Mouse (Mus musculus) hindbrain, embryonic 11.5 days (tissue): ENCODE results near the gene Nmur1. TPM values are rescaled to one million over a fixed set of nuclear protein-coding genes. Genes with fewer than 3 reads are reported as not detected.

Experiments
- ATAC-seq: fragments of 200-750 bp; cut with Nextera tagmentation; 2 replicates; pipeline ENCODE4 v1.8.0; 2017; ENCODE audit warnings: mild to moderate bottlenecking, moderate TSS enrichment, moderate library complexity; ENCODE audit not compliant: low FRiP score
- DNase-seq: peaks from one replicate; pipeline ENCODE4 v3.0.0-alpha.2; 2015; ENCODE audit warnings: low spot score
- H3K27ac ChIP-seq: fragments of 300-500 bp; sonication (generic); 2 replicates; pipeline ENCODE4 v1.5.1; 2014; ENCODE audit warnings: mild to moderate bottlenecking, low read depth, low read length
- H3K27me3 ChIP-seq: fragments of 300-500 bp; sonication (generic); 2 replicates; pipeline ENCODE4 v1.6.1; 2014; ENCODE audit warnings: mild to moderate bottlenecking, low read length, moderate library complexity, mixed read lengths; ENCODE audit not compliant: control insufficient read depth, insufficient read depth
- H3K36me3 ChIP-seq: fragments of 300-500 bp; sonication (generic); 2 replicates; pipeline ENCODE4 v1.6.1; 2014; ENCODE audit warnings: mild to moderate bottlenecking, low read length, moderate library complexity, mixed read lengths; ENCODE audit not compliant: control insufficient read depth, insufficient read depth
- H3K4me1 ChIP-seq: fragments of 300-500 bp; sonication (generic); replicated peaks from 2 replicates; pipeline ENCODE4 v1.6.1; 2014; ENCODE audit warnings: low read length, mixed read lengths; ENCODE audit not compliant: control insufficient read depth, insufficient read depth
- H3K4me2 ChIP-seq: fragments of 300-500 bp; sonication (generic); replicated peaks from 2 replicates; pipeline ENCODE4 v1.6.1; 2014; ENCODE audit warnings: mild to moderate bottlenecking, low read depth, low read length
- H3K4me3 ChIP-seq: fragments of 300-500 bp; sonication (generic); 2 replicates; pipeline ENCODE4 v1.5.1; 2014; ENCODE audit warnings: low read depth, low read length
- H3K9ac ChIP-seq: fragments of 300-500 bp; sonication (generic); 2 replicates; pipeline ENCODE4 v1.6.1; 2014; ENCODE audit warnings: low read depth, low read length
- H3K9me3 ChIP-seq: fragments of 300-500 bp; sonication (generic); 2 replicates; pipeline ENCODE4 v1.6.1; 2016; ENCODE audit warnings: low read length; ENCODE audit not compliant: control insufficient read depth
- WGBS: fragments of 180-500 bp; shearing (Covaris S2); extraction: QIAGEN DNeasy Blood & Tissue Kit; methylation state at CpG from one replicate; pipeline ENCODE4 v1.1.7; 2014; 5-methylcytosine and 5-hydroxymethylcytosine counted together
- polyA plus RNA-seq: library from polyadenylated mRNA; unstranded; fragments of >200 nt; fragmentation: Nextera tagmentation; extraction: Ambion mirVana; gene quantifications from 2 replicates; pipeline ENCODE4 v1.2.1, GENCODE M21; 2014

Gene Nmur1
- polyA plus RNA-seq, 1 experiment from 2014 or later = not detected

DNA sequence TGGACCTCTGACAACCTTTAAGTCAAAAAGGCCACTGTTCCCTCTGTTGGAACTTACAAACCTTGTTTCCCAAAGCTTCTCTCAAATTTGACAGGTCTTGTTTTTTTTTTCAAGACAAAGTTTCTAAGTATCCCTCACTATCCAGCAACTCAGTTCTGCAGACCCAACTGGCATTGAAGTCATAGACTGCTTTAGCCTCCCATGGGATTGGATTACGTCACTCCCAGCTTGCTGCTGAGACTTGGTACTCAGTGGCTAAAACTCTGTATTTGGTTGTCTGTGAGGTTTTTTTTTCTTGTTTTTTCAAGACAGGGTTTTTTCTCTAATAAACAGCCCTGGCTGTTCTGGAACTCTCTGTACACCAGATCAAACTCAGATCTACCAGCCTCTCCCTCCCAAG is 76.3 kb downstream of the Nmur1 start:
- no peaks in the 10 kb centered on the region for H3K4me1 ChIP-seq
- H3K9me3 ChIP-seq = no peaks in the 10 kb centered on the region
- no peak overlapping the region for H3K9ac ChIP-seq
- DNase-seq (no peak), ATAC-seq (no peak)
- H3K36me3 ChIP-seq = peaks cover 17% of the 10 kb centered on the region
- no peak overlapping the region for H3K27ac ChIP-seq
- H3K4me2 ChIP-seq = no peak overlapping the region
- 82% methylated on average over 1 of the region's 1 CpGs for WGBS
- no peak overlapping the region for H3K4me3 ChIP-seq
- no peaks in the 10 kb centered on the region for H3K27me3 ChIP-seq

DNA sequence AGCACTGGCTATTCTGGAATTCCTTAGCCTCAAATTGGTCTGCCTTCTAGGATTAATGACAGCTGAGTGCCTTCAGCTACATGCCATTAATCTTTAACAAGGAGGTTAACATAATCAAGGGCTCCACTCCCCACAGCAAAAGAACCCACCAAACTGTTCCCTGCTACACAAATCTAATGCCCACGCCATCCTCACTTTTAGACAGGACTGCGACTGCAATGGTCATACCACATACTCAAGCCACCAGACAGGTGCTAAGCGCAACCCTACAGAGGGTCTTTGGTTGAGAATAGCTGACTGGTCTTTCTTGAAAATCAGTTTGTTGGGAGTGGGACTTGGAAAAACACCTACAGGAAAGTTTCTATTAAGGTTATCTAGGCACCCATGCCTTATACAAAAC is 76.8 kb downstream of the Nmur1 start:
- Histone ChIP-seq H3K36me3 (peaks cover 17% of the 10 kb centered on the region), H3K9ac (no peak overlapping the region), H3K27me3 (no peaks in the 10 kb centered on the region), H3K27ac (no peak overlapping the region), H3K4me2 (no peak overlapping the region), H3K4me1 (no peaks in the 10 kb centered on the region), H3K9me3 (no peaks in the 10 kb centered on the region), H3K4me3 (no peak overlapping the region)
- WGBS = 93% methylated on average over 3 of the region's 3 CpGs
- no peak for DNase-seq
- ATAC-seq = no peak

DNA sequence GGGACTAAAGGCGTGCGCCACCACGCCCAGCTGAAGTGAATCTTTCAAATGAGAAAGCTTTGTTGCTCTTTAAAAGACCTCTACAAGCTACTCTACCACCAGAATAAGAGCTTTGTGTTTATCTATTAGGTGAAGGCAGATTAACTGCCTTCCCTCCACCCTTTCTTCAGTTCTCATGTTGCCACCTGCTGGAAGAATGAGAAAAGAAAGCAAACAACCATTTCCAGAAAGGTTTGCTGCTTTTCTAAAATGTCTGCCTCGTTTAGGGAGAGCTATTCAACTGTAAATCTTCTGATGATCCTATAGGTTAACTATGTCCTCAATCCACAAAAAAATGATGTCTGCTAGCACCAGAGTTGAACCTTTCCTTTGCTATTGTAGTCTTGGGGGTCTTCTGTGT is 77.2 kb downstream of the Nmur1 start:
- H3K4me1 ChIP-seq = no peaks in the 10 kb centered on the region
- H3K4me2 ChIP-seq = no peak overlapping the region
- 78% methylated on average over 4 of the region's 4 CpGs for WGBS
- ATAC-seq = no peak
- DNase-seq = no peak
- no peak overlapping the region for H3K27ac ChIP-seq
- no peaks in the 10 kb centered on the region for H3K9me3 ChIP-seq
- no peak overlapping the region for H3K4me3 ChIP-seq
- peaks cover 17% of the 10 kb centered on the region for H3K36me3 ChIP-seq
- H3K27me3 ChIP-seq = no peaks in the 10 kb centered on the region
- no peak overlapping the region for H3K9ac ChIP-seq

- ATAC-seq (no peak), DNase-seq (no peak)
- Histone ChIP-seq H3K4me2 (no peak overlapping the region), H3K4me3 (no peak overlapping the region), H3K36me3 (peaks cover 15% of the 10 kb centered on the region), H3K4me1 (no peaks in the 10 kb centered on the region), H3K9me3 (no peaks in the 10 kb centered on the region), H3K27me3 (no peaks in the 10 kb centered on the region), H3K27ac (no peak overlapping the region), H3K9ac (no peak overlapping the region)
- WGBS = 58% methylated on average over 1 of the region's 1 CpGs
Observed at GRCm38 (mm10) chr1:86348083-86348482, 77.9 kb downstream of the Nmur1 start.

DNA sequence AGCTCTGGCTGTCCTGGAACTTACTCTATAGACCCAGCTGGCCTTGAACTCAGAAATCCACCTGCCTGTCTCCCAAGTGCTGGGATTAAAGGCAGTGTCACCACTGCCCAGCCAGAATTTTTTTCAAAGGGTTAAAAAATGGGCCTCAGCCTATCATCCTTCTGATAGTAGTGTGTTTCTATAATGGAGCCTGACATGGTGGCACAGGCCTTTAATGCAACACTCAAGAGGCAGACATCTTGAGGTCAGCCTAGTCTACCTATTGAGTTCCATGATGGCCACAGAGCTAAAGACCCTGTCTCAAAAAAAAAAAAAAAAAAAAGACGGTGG is 78.3 kb downstream of the Nmur1 start:
- Histone ChIP-seq H3K27me3 (no peaks in the 10 kb centered on the region), H3K27ac (no peak overlapping the region), H3K9me3 (no peaks in the 10 kb centered on the region), H3K36me3 (peaks cover 15% of the 10 kb centered on the region), H3K4me2 (no peak overlapping the region), H3K4me3 (no peak overlapping the region), H3K9ac (no peak overlapping the region), H3K4me1 (no peaks in the 10 kb centered on the region)
- DNase-seq (no peak), ATAC-seq (no peak)
- 63% methylated on average over 1 of the region's 1 CpGs for WGBS

GRCm38 (mm10) chr1:86346851-86347715 is 78.9 kb downstream of the Nmur1 start:
- no peak overlapping the region for H3K27ac ChIP-seq
- no peaks in the 10 kb centered on the region for H3K4me1 ChIP-seq
- no peak overlapping the region for H3K9ac ChIP-seq
- H3K27me3 ChIP-seq = no peaks in the 10 kb centered on the region
- ATAC-seq = no peak
- 88% methylated on average over 3 of the region's 3 CpGs for WGBS
- H3K4me3 ChIP-seq = no peak overlapping the region
- no peak overlapping the region for H3K4me2 ChIP-seq
- DNase-seq = no peak
- peaks cover 15% of the 10 kb centered on the region for H3K36me3 ChIP-seq
- no peaks in the 10 kb centered on the region for H3K9me3 ChIP-seq

DNA sequence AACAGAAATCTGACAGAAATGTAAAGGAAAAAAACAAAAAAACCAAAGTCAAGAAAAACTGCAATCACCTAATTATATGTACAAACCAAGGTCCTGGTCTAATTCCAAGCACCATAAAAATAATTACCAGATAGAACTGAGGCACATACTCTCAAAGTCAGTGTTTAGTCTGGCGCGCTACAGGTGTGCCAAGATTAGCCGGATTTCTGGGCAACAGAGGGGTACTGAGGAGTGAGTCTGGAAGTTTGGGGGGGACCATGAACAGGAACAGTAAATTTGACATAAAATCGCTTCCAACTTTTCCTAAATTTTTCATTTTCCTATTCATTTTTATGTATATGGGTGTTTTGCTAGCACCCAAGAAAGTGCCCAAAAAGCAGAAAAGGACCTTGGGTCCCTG is 80.1 kb downstream of the Nmur1 start:
- Histone ChIP-seq H3K4me1 (no peaks in the 10 kb centered on the region), H3K9ac (no peak overlapping the region), H3K9me3 (no peaks in the 10 kb centered on the region), H3K4me3 (no peak overlapping the region), H3K27ac (no peak overlapping the region), H3K36me3 (peaks cover 8% of the 10 kb centered on the region), H3K4me2 (no peak overlapping the region), H3K27me3 (no peaks in the 10 kb centered on the region)
- WGBS = 95% methylated on average over 4 of the region's 4 CpGs
- DNase-seq = no peak
- ATAC-seq = no peak

GRCm38 (mm10) chr1:86345069-86345468 is 81.0 kb downstream of the Nmur1 start:
- Histone ChIP-seq H3K4me1 (no peaks in the 10 kb centered on the region), H3K27me3 (no peaks in the 10 kb centered on the region), H3K9ac (no peak overlapping the region), H3K4me2 (no peak overlapping the region), H3K4me3 (no peak overlapping the region), H3K27ac (no peak overlapping the region), H3K9me3 (no peaks in the 10 kb centered on the region), H3K36me3 (peaks cover 4% of the 10 kb centered on the region)
- WGBS = 96% methylated on average over 4 of the region's 4 CpGs
- ATAC-seq (no peak), DNase-seq (no peak)
